Mouse (Mus musculus) ES-Bruce4 (cell line): ENCODE data around the gene Gm45140. TPM values are rescaled to one million over a fixed set of nuclear protein-coding genes. Genes with fewer than 3 reads are reported as not detected.

Experiments used
- H3K27ac ChIP-seq: 2 replicates; pipeline ENCODE4 v1.5.1; 2012; ENCODE audit warnings: low read length, inconsistent platforms; ENCODE audit not compliant: insufficient read depth
- H3K27me3 ChIP-seq: 2 replicates; pipeline ENCODE4 v1.6.1; 2012; ENCODE audit warnings: mild to moderate bottlenecking, low read length, inconsistent platforms; ENCODE audit not compliant: control insufficient read depth, poor library complexity, insufficient read depth, severe bottlenecking
- H3K36me3 ChIP-seq: 2 replicates; pipeline ENCODE4 v1.6.1; 2012; ENCODE audit warnings: inconsistent platforms, mild to moderate bottlenecking, low read length, moderate library complexity; ENCODE audit not compliant: control insufficient read depth, poor library complexity, insufficient read depth, severe bottlenecking
- H3K4me1 ChIP-seq: one replicate; pipeline ENCODE4 v1.8.1; 2011; ENCODE audit warnings: low read length; ENCODE audit not compliant: control insufficient read depth, insufficient read depth
- H3K4me3 ChIP-seq: 2 replicates; pipeline ENCODE4 v1.5.1; 2011; ENCODE audit warnings: low read depth, mild to moderate bottlenecking, low read length
- H3K9ac ChIP-seq: 2 replicates; pipeline ENCODE4 v1.6.1; 2012; ENCODE audit warnings: low read depth, mild to moderate bottlenecking, inconsistent platforms; ENCODE audit not compliant: poor library complexity, severe bottlenecking
- H3K9me3 ChIP-seq: replicated peaks from 2 replicates; pipeline ENCODE4 v1.6.1; 2012; ENCODE audit warnings: mild to moderate bottlenecking, low read length, inconsistent platforms; ENCODE audit not compliant: control insufficient read depth, poor library complexity, insufficient read depth, severe bottlenecking
- CTCF ChIP-seq: IDR thresholded peaks from one replicate; pipeline ENCODE4 v1.8.1; 2011; ENCODE audit warnings: low read depth, low read length
- EP300 ChIP-seq: IDR thresholded peaks from 2 replicates; pipeline ENCODE4 v1.6.1; 2011; ENCODE audit warnings: low read depth, low read length; ENCODE audit not compliant: insufficient read depth
- POLR2A ChIP-seq: IDR thresholded peaks from one replicate; pipeline ENCODE4 v1.8.1; 2011; ENCODE audit warnings: low read length; ENCODE audit not compliant: insufficient read depth
- polyA plus RNA-seq: library from polyadenylated mRNA; stranded (reverse); fragments of >200 nt; gene quantifications from 2 replicates; pipeline ENCODE4 v1.2.4, GENCODE M21; 2011; ENCODE audit warnings: low read depth; ENCODE audit not compliant: missing spikeins, insufficient read depth, insufficient read length

Gm45140 gene
- polyA plus RNA-seq, 1 experiment = 3.6 TPM

DNA sequence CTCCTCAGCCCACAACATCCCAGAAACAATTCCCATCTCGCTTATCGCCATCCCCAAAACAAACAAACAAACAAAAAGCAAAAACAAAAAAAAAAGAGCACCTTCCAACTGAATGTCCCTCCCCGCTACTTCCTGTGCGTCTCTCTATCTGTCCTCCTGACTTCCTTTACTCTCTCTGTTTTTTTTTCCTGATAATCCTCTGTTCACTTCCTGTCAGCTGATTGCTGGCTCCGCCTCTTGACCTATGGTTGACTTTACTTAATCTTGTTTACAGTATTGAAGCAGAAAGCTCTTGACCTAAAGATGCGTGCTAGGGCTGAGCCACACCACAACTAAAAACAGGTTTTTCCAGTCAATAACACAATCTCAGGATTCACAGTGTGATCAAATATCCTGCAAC, 87.1 kb downstream of the Gm45140 start:
- Histone ChIP-seq H3K36me3 (no peaks in the 10 kb centered on the region), H3K4me3 (no peak overlapping the region), H3K9ac (no peak overlapping the region), H3K27ac (no peak overlapping the region), H3K4me1 (no peaks in the 10 kb centered on the region), H3K27me3 (no peaks in the 10 kb centered on the region), H3K9me3 (no peaks in the 10 kb centered on the region)
- no peak for TF ChIP-seq CTCF
- no peak for TF ChIP-seq EP300
- no peak for TF ChIP-seq POLR2A

DNA sequence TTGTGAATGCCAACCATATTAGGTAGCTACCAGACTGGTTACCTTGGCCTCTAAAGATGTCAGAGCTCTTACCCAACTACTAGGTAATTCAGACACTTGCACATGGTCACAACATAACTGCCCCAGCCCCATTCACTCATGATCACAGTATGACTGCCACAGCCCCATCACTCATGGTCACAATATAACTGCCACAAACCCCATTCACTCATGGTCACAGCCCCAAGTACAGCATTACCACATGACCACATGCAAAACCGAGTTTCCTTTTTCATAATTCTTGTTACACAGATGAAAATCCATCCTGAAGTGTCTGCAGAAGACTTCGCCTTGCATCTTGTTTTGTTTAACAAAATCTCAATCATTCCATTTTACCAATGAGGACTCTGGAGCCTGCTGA, 87.5 kb downstream of the Gm45140 start:
- H3K4me3 ChIP-seq = no peak overlapping the region
- H3K27ac ChIP-seq = no peak overlapping the region
- no peaks in the 10 kb centered on the region for H3K27me3 ChIP-seq
- H3K4me1 ChIP-seq = no peaks in the 10 kb centered on the region
- no peaks in the 10 kb centered on the region for H3K9me3 ChIP-seq
- TF ChIP-seq POLR2A (no peak), CTCF (no peak), EP300 (no peak)
- H3K36me3 ChIP-seq = no peaks in the 10 kb centered on the region
- no peak overlapping the region for H3K9ac ChIP-seq

DNA sequence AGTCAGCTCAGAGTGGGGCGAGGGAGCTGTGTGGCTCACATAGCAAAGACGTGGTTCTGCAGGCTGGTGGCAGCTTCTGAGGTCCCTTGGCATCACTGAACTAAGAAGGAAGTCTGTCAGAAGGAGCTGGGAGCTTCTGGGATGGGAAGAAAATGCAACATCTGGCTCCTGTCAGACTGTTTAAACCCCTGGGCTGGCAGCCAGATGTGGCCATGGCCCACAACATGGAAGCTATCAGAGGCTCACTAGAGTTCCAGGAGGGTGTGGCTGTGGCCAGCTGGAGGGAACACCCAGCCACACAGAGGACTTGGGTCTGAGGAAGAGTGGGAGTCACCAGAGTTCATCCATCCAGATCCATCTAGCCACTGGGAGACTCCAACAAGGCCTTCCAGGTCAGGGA, 88.7 kb downstream of the Gm45140 start:
- no peaks in the 10 kb centered on the region for H3K27me3 ChIP-seq
- H3K9me3 ChIP-seq = no peaks in the 10 kb centered on the region
- H3K36me3 ChIP-seq = no peaks in the 10 kb centered on the region
- H3K27ac ChIP-seq = no peak overlapping the region
- H3K4me3 ChIP-seq = no peak overlapping the region
- H3K9ac ChIP-seq = no peak overlapping the region
- no peak for TF ChIP-seq POLR2A
- TF ChIP-seq EP300 = no peak
- no peak for TF ChIP-seq CTCF
- H3K4me1 ChIP-seq = no peaks in the 10 kb centered on the region

DNA sequence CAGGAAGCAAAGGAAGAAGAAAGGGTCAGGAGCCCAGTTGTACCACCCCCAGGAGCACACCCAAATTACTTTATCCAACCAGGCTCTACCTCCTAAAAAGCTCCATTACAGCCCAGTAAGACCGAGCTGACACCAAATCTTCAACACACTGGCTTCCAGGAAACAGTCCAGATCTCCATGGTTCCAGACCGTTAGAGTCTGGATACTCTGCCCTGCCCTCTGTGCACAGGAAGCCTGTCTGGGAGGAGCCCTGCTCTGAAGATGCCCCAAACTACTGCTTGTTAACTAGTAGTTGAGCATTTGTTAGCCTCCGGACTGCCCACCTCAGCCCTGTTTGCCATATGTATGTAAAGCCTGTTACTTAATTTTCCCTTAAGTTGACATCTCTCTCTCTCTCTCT, 89.5 kb downstream of the Gm45140 start:
- Histone ChIP-seq H3K4me1 (no peaks in the 10 kb centered on the region), H3K4me3 (no peak overlapping the region), H3K9me3 (no peaks in the 10 kb centered on the region), H3K27ac (no peak overlapping the region), H3K36me3 (no peaks in the 10 kb centered on the region), H3K9ac (no peak overlapping the region), H3K27me3 (no peaks in the 10 kb centered on the region)
- TF ChIP-seq POLR2A (no peak), CTCF (no peak), EP300 (no peak)

DNA sequence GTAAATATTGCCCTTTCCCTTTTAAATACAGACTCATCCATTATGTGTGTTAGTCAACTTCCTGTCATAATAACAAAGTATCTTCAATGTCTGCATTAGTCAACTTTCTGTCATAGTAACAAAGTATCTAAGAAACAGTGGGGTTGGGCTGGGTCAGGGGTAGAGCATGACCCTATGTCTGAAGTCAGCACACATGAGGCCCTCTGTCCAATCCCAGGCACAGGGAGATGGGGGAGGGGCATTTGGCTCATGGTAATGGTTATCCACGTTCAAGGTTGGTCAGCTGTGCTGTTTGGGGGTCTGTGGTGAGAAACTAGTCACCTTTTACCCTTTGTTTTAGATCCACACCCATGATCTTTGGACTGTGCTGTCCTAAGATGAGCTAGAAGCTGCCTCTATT, 90.3 kb downstream of the Gm45140 start:
- no peaks in the 10 kb centered on the region for H3K27me3 ChIP-seq
- H3K36me3 ChIP-seq = no peaks in the 10 kb centered on the region
- H3K9ac ChIP-seq = no peak overlapping the region
- H3K4me1 ChIP-seq = no peaks in the 10 kb centered on the region
- H3K9me3 ChIP-seq = no peaks in the 10 kb centered on the region
- H3K4me3 ChIP-seq = no peak overlapping the region
- H3K27ac ChIP-seq = no peak overlapping the region
- TF ChIP-seq POLR2A = no peak
- TF ChIP-seq CTCF = no peak
- TF ChIP-seq EP300 = no peak

DNA sequence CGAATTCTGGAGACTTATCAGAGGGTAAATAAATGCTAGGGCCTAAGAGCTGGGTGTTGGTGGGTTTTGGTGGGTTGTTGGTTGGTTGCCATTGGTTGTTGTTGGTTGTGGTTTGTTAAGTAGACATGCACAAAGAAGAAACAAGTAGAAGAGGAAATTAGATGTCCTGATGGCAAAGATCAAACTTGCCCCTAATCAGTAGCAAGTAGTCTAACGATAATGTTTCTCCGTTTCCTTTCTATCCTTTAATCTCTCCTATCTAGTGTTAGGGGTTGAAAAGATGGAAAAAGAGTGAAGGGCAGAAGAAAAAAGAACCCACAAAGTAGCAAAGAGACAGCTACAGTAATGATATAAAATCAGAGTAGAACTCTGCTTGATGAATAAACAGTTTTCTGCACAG, 91.0 kb downstream of the Gm45140 start:
- TF ChIP-seq EP300 (no peak), CTCF (no peak), POLR2A (no peak)
- Histone ChIP-seq H3K27me3 (no peaks in the 10 kb centered on the region), H3K9me3 (no peaks in the 10 kb centered on the region), H3K4me1 (no peaks in the 10 kb centered on the region), H3K36me3 (no peaks in the 10 kb centered on the region), H3K27ac (no peak overlapping the region), H3K9ac (no peak overlapping the region), H3K4me3 (no peak overlapping the region)
